Mouse (Mus musculus): Measurements from ENCODE around the gene Tspyl3. TPM values are rescaled to one million over a fixed set of nuclear protein-coding genes. Genes with fewer than 3 reads are reported as not detected.

Tspyl3 gene
- polyA plus RNA-seq, 1 experiment: not detected

- H3K27ac ChIP-seq (ENCODE audit: insufficient read depth, low read depth, low read length): no peak overlapping the region
- TF ChIP-seq CTCF (IDR thresholded peaks at IDR 0.05; ENCODE audit: insufficient read depth, low read depth, low read length) (no peak), POLR2A (IDR thresholded peaks at IDR 0.05; ENCODE audit: insufficient read depth, low read depth, low read length) (no peak)
- 44% methylated on average over 4 of the region's 4 CpGs for WGBS
Observed at GRCm38 (mm10) chr2:153237891-153238290, 12.7 kb upstream of the Tspyl3 start.

GRCm38 (mm10) chr2:153237193-153237592 is 12.0 kb upstream of the Tspyl3 start:
- TF ChIP-seq CTCF (IDR thresholded peaks at IDR 0.05; ENCODE audit: insufficient read depth, low read depth, low read length) (no peak), POLR2A (IDR thresholded peaks at IDR 0.05; ENCODE audit: insufficient read depth, low read depth, low read length) (no peak)
- WGBS: 64% methylated on average over 4 of the region's 4 CpGs
- no peak overlapping the region for H3K4me3 ChIP-seq (ENCODE audit: insufficient read depth, low read depth, low read length)
- peaks cover 5% of the 10 kb centered on the region for H3K4me1 ChIP-seq (ENCODE audit: control insufficient read depth, insufficient read depth, low read length)
- H3K27ac ChIP-seq (ENCODE audit: insufficient read depth, low read depth, low read length): no peak overlapping the region

More at GRCm38 (mm10) chr2:153237891-153238290, 12.7 kb upstream of the Tspyl3 start:
- Histone ChIP-seq H3K4me1 (ENCODE audit: control insufficient read depth, insufficient read depth, low read length) (peaks cover 5% of the 10 kb centered on the region), H3K4me3 (ENCODE audit: insufficient read depth, low read depth, low read length) (no peak overlapping the region)

GRCm38 (mm10) chr2:153228523-153228922 is 3.3 kb upstream of the Tspyl3 start:
- H3K4me3 ChIP-seq (ENCODE audit: insufficient read depth, low read depth, low read length): no peak overlapping the region
- no peak for TF ChIP-seq POLR2A (IDR thresholded peaks at IDR 0.05; ENCODE audit: insufficient read depth, low read depth, low read length)
- peaks cover 18% of the 10 kb centered on the region for H3K4me1 ChIP-seq (ENCODE audit: control insufficient read depth, insufficient read depth, low read length)
- H3K27ac ChIP-seq (ENCODE audit: insufficient read depth, low read depth, low read length): no peak overlapping the region
- 89% methylated on average over 5 of the region's 5 CpGs for WGBS

- TF ChIP-seq CTCF (IDR thresholded peaks at IDR 0.05; ENCODE audit: insufficient read depth, low read depth, low read length): no peak
- TF ChIP-seq POLR2A (IDR thresholded peaks at IDR 0.05; ENCODE audit: insufficient read depth, low read depth, low read length): no peak
- H3K27ac ChIP-seq (ENCODE audit: insufficient read depth, low read depth, low read length): no peak overlapping the region
- peaks cover 18% of the 10 kb centered on the region for H3K4me1 ChIP-seq (ENCODE audit: control insufficient read depth, insufficient read depth, low read length)
- no peak overlapping the region for H3K4me3 ChIP-seq (ENCODE audit: insufficient read depth, low read depth, low read length)
- WGBS: 90% methylated on average over 4 of the region's 4 CpGs
Observed at GRCm38 (mm10) chr2:153227959-153228358, 2.7 kb upstream of the Tspyl3 start.

- WGBS: 3% methylated on average over 3 of the region's 3 CpGs
Observed at GRCm38 (mm10) chr2:153225595-153225953, 333 bp upstream of the Tspyl3 start.

GRCm38 (mm10) chr2:153222566-153222965 is 2.7 kb downstream of the Tspyl3 start:
- no peak overlapping the region for H3K27ac ChIP-seq (ENCODE audit: insufficient read depth, low read depth, low read length)
- WGBS: 93% methylated on average over 2 of the region's 2 CpGs
- TF ChIP-seq CTCF (IDR thresholded peaks at IDR 0.05; ENCODE audit: insufficient read depth, low read depth, low read length) (no peak), POLR2A (IDR thresholded peaks at IDR 0.05; ENCODE audit: insufficient read depth, low read depth, low read length) (no peak)
- no peak overlapping the region for H3K4me3 ChIP-seq (ENCODE audit: insufficient read depth, low read depth, low read length)
- peaks cover 8% of the 10 kb centered on the region; the same call in 1 of the 2 replicates for H3K4me1 ChIP-seq (ENCODE audit: control insufficient read depth, insufficient read depth, low read length)

More at GRCm38 (mm10) chr2:153225595-153225953, 333 bp upstream of the Tspyl3 start:
- Histone ChIP-seq H3K4me3 (ENCODE audit: insufficient read depth, low read depth, low read length) (peak overlapping the region; percentile 59), H3K27ac (ENCODE audit: insufficient read depth, low read depth, low read length) (peak overlapping the region; percentile 82), H3K4me1 (ENCODE audit: control insufficient read depth, insufficient read depth, low read length) (peaks cover 18% of the 10 kb centered on the region)
- TF ChIP-seq POLR2A (IDR thresholded peaks at IDR 0.05; ENCODE audit: insufficient read depth, low read depth, low read length): no peak
- no peak for TF ChIP-seq CTCF (IDR thresholded peaks at IDR 0.05; ENCODE audit: insufficient read depth, low read depth, low read length)

GRCm38 (mm10) chr2:153222130-153222529 is 3.1 kb downstream of the Tspyl3 start:
- H3K4me1 ChIP-seq (ENCODE audit: control insufficient read depth, insufficient read depth, low read length): peaks cover 8% of the 10 kb centered on the region; the same call in 1 of the 2 replicates
- TF ChIP-seq POLR2A (IDR thresholded peaks at IDR 0.05; ENCODE audit: insufficient read depth, low read depth, low read length) (no peak), CTCF (IDR thresholded peaks at IDR 0.05; ENCODE audit: insufficient read depth, low read depth, low read length) (no peak)
- no peak overlapping the region for H3K27ac ChIP-seq (ENCODE audit: insufficient read depth, low read depth, low read length)
- no peak overlapping the region for H3K4me3 ChIP-seq (ENCODE audit: insufficient read depth, low read depth, low read length)

- WGBS: 85% methylated on average over 4 of the region's 4 CpGs
Observed at GRCm38 (mm10) chr2:153221620-153222019, 3.6 kb downstream of the Tspyl3 start.

GRCm38 (mm10) chr2:153218516-153218915 is 6.7 kb downstream of the Tspyl3 start:
- WGBS: 95% methylated on average over 3 of the region's 3 CpGs
- Histone ChIP-seq H3K27ac (ENCODE audit: insufficient read depth, low read depth, low read length) (no peak overlapping the region), H3K4me1 (ENCODE audit: control insufficient read depth, insufficient read depth, low read length) (0 out of 2 replicates have a peak, but pooled peaks cover under 1% of the 10 kb centered on the region), H3K4me3 (ENCODE audit: insufficient read depth, low read depth, low read length) (no peak overlapping the region)
- TF ChIP-seq CTCF (IDR thresholded peaks at IDR 0.05; ENCODE audit: insufficient read depth, low read depth, low read length) (no peak), POLR2A (IDR thresholded peaks at IDR 0.05; ENCODE audit: insufficient read depth, low read depth, low read length) (no peak)

More at GRCm38 (mm10) chr2:153221620-153222019, 3.6 kb downstream of the Tspyl3 start:
- TF ChIP-seq POLR2A (IDR thresholded peaks at IDR 0.05; ENCODE audit: insufficient read depth, low read depth, low read length) (no peak), CTCF (IDR thresholded peaks at IDR 0.05; ENCODE audit: insufficient read depth, low read depth, low read length) (no peak)
- peaks cover 8% of the 10 kb centered on the region; the same call in 1 of the 2 replicates for H3K4me1 ChIP-seq (ENCODE audit: control insufficient read depth, insufficient read depth, low read length)
- H3K4me3 ChIP-seq (ENCODE audit: insufficient read depth, low read depth, low read length): no peak overlapping the region
- no peak overlapping the region for H3K27ac ChIP-seq (ENCODE audit: insufficient read depth, low read depth, low read length)
